Mouse (Mus musculus) MEL (cell line): ENCODE results near the gene Unc13a. TPM values are rescaled to one million over a fixed set of nuclear protein-coding genes. Genes with fewer than 3 reads are reported as not detected.

Source experiments
- DNase-seq: peaks from one replicate; pipeline ENCODE4 v3.0.0; 2011; ENCODE audit warnings: low read depth, low spot score
- H3K27ac ChIP-seq: 2 replicates; pipeline ENCODE4 v1.5.1; 2012; ENCODE audit warnings: low read depth, mild to moderate bottlenecking, control low read depth, low read length, moderate library complexity; ENCODE audit not compliant: control insufficient read depth
- H3K27me3 ChIP-seq, 2 experiments: fragments of 150-350 bp in 1 of 2; sonication (generic) in 1 of 2; 2 replicates each; pipeline ENCODE4 v1.6.1; 2012; ENCODE audit warnings: low read length in 2 of 2, mild to moderate bottlenecking in 2 of 2, improper control_type of control experiment in 1 of 2, moderate library complexity in 1 of 2; ENCODE audit not compliant: insufficient read depth in 2 of 2, control insufficient read depth in 1 of 2
- H3K36me3 ChIP-seq, 2 experiments: 2 replicates each; pipeline ENCODE4 v1.6.1; 2012 to 2014; ENCODE audit warnings: low read length in 2 of 2, improper control_type of control experiment in 1 of 2, inconsistent platforms in 1 of 2, mild to moderate bottlenecking in 1 of 2; ENCODE audit not compliant: insufficient read depth in 2 of 2, control insufficient read depth in 1 of 2
- H3K4me1 ChIP-seq, 2 experiments: fragments of 150-350 bp in 1 of 2; sonication (generic) in 1 of 2; 2 replicates each; pipeline ENCODE4 v1.6.1; 2012; ENCODE audit warnings: low read length in 2 of 2, improper control_type of control experiment in 1 of 2, mild to moderate bottlenecking in 1 of 2; ENCODE audit not compliant: insufficient read depth in 2 of 2, control insufficient read depth in 1 of 2
- H3K4me3 ChIP-seq, 2 experiments: fragments of 150-350 bp in 1 of 2; sonication (generic) in 1 of 2; 2 replicates each; pipeline ENCODE4 v1.5.1; 2012; ENCODE audit warnings: low read depth in 2 of 2, low read length in 2 of 2, mild to moderate bottlenecking in 2 of 2, moderate library complexity in 2 of 2, control low read depth in 1 of 2, improper control_type of control experiment in 1 of 2; ENCODE audit not compliant: control insufficient read depth in 1 of 2, insufficient read depth in 1 of 2
- H3K79me2 ChIP-seq: 2 replicates; pipeline ENCODE4 v1.6.1; 2012; ENCODE audit warnings: mild to moderate bottlenecking, low read length, moderate library complexity; ENCODE audit not compliant: control insufficient read depth, poor library complexity, insufficient read depth
- H3K9ac ChIP-seq: 2 replicates; pipeline ENCODE4 v1.6.1; 2012; ENCODE audit warnings: low read depth, mild to moderate bottlenecking, control low read depth, low read length, moderate library complexity; ENCODE audit not compliant: control insufficient read depth, poor library complexity, severe bottlenecking
- H3K9me3 ChIP-seq: fragments of 150-350 bp; sonication (generic); replicated peaks from 2 replicates; pipeline ENCODE4 v1.6.1; 2012; ENCODE audit warnings: mild to moderate bottlenecking, low read length, improper control_type of control experiment, moderate library complexity; ENCODE audit not compliant: insufficient read depth
- CHD1 ChIP-seq: IDR thresholded peaks from 2 replicates; pipeline ENCODE4 v1.6.1; 2012; ENCODE audit warnings: low read depth, mild to moderate bottlenecking, inconsistent platforms, low read length, improper control_type of control experiment
- CHD2 ChIP-seq: IDR thresholded peaks from 2 replicates; pipeline ENCODE4 v1.6.1; 2011; ENCODE audit warnings: low read length, improper control_type of control experiment
- E2F4 ChIP-seq: IDR thresholded peaks from 2 replicates; pipeline ENCODE4 v1.6.1; 2011; ENCODE audit warnings: low read depth, low read length, improper control_type of control experiment, borderline replicate concordance
- EP300 ChIP-seq, 2 experiments: IDR thresholded peaks; 2 replicates each; pipeline ENCODE4 v1.6.1; 2011; ENCODE audit warnings: improper control_type of control experiment in 2 of 2, low read length in 2 of 2, low read depth in 1 of 2, mild to moderate bottlenecking in 1 of 2
- GABPA ChIP-seq: IDR thresholded peaks from 2 replicates; pipeline ENCODE4 v1.6.1; 2012; ENCODE audit warnings: low read depth, mild to moderate bottlenecking, inconsistent platforms, low read length, improper control_type of control experiment, moderate library complexity
- GATA1 ChIP-seq: IDR thresholded peaks from 2 replicates; pipeline ENCODE4 v1.6.1; 2011; ENCODE audit warnings: low read depth, low read length, improper control_type of control experiment
- HCFC1 ChIP-seq: IDR thresholded peaks from 2 replicates; pipeline ENCODE4 v1.6.1; 2012; ENCODE audit warnings: low read depth, mild to moderate bottlenecking, inconsistent platforms, low read length, improper control_type of control experiment, moderate library complexity
- JUND ChIP-seq: IDR thresholded peaks from 2 replicates; pipeline ENCODE4 v1.6.1; 2011; ENCODE audit warnings: low read depth, mild to moderate bottlenecking, improper control_type of control experiment, low read length
- KAT2A ChIP-seq: conservative IDR thresholded peaks from 2 replicates; pipeline ENCODE4 v1.6.1; 2012; ENCODE audit warnings: low read depth, low read length, improper control_type of control experiment, inconsistent platforms
- MAFK ChIP-seq: IDR thresholded peaks from 2 replicates; pipeline ENCODE4 v1.6.1; 2011; ENCODE audit warnings: low read depth, mild to moderate bottlenecking, low read length, improper control_type of control experiment, borderline replicate concordance
- MAX ChIP-seq: IDR thresholded peaks from 2 replicates; pipeline ENCODE4 v1.6.1; 2011; ENCODE audit warnings: low read length, improper control_type of control experiment
- MEF2A ChIP-seq: IDR thresholded peaks from 2 replicates; pipeline ENCODE4 v1.6.1; 2014; ENCODE audit warnings: low read depth, mild to moderate bottlenecking, inconsistent platforms, low read length, improper control_type of control experiment; ENCODE audit not compliant: poor library complexity, insufficient replicate concordance, severe bottlenecking; ENCODE audit errors: extremely low read depth
- MXI1 ChIP-seq: IDR thresholded peaks from 2 replicates; pipeline ENCODE4 v1.6.1; 2011; ENCODE audit warnings: mild to moderate bottlenecking, low read depth, low read length, improper control_type of control experiment
- MYC ChIP-seq: IDR thresholded peaks from 2 replicates; pipeline ENCODE4 v1.6.1; 2011; ENCODE audit warnings: low read depth, mild to moderate bottlenecking, low read length, improper control_type of control experiment, moderate library complexity
- POLR2A ChIP-seq, 2 experiments: IDR thresholded peaks; 2 replicates each; pipeline ENCODE4 v1.6.1; 2011 to 2012; ENCODE audit warnings: low read length in 2 of 2, mild to moderate bottlenecking in 2 of 2, control low read depth in 1 of 2, improper control_type of control experiment in 1 of 2, low read depth in 1 of 2, moderate library complexity in 1 of 2; ENCODE audit not compliant: control insufficient read depth in 1 of 2, insufficient read depth in 1 of 2, poor library complexity in 1 of 2
- POLR2AphosphoS5 ChIP-seq: IDR thresholded peaks from 2 replicates; pipeline ENCODE4 v1.6.1; 2012; ENCODE audit warnings: low read depth, borderline replicate concordance, mild to moderate bottlenecking, inconsistent platforms, low read length, moderate library complexity, mixed read lengths
- RAD21 ChIP-seq: IDR thresholded peaks from 2 replicates; pipeline ENCODE4 v1.6.1; 2011; ENCODE audit warnings: mild to moderate bottlenecking, low read depth, low read length, improper control_type of control experiment
- RCOR1 ChIP-seq: IDR thresholded peaks from 2 replicates; pipeline ENCODE4 v1.6.1; 2012; ENCODE audit warnings: low read depth, mild to moderate bottlenecking, inconsistent platforms, low read length, improper control_type of control experiment
- SIN3A ChIP-seq: IDR thresholded peaks from 2 replicates; pipeline ENCODE4 v1.6.1; 2012; ENCODE audit warnings: low read length, improper control_type of control experiment, inconsistent platforms
- SMC3 ChIP-seq: IDR thresholded peaks from 2 replicates; pipeline ENCODE4 v1.6.1; 2011; ENCODE audit warnings: low read depth, low read length, improper control_type of control experiment
- TAL1 ChIP-seq: IDR thresholded peaks from 2 replicates; pipeline ENCODE4 v1.6.1; 2012; ENCODE audit warnings: mild to moderate bottlenecking, inconsistent platforms, low read length, moderate library complexity, mixed read lengths
- TBP ChIP-seq: IDR thresholded peaks from 2 replicates; pipeline ENCODE4 v1.8.0; 2011; ENCODE audit warnings: low read depth, low read length, improper control_type of control experiment
- TCF12 ChIP-seq: IDR thresholded peaks from 2 replicates; pipeline ENCODE4 v1.6.1; 2014; ENCODE audit warnings: low read depth, mild to moderate bottlenecking, inconsistent platforms, low read length, improper control_type of control experiment, moderate library complexity
- ZC3H11A ChIP-seq: IDR thresholded peaks from 2 replicates; pipeline ENCODE4 v1.6.1; 2012; ENCODE audit warnings: low read depth, mild to moderate bottlenecking, inconsistent platforms, low read length, improper control_type of control experiment
- ZKSCAN1 ChIP-seq: IDR thresholded peaks from 2 replicates; pipeline ENCODE4 v1.6.1; 2012; ENCODE audit warnings: low read depth, mild to moderate bottlenecking, inconsistent platforms, low read length, improper control_type of control experiment, moderate library complexity
- ZMIZ1 ChIP-seq: IDR thresholded peaks from 2 replicates; pipeline ENCODE4 v1.6.1; 2012; ENCODE audit warnings: low read depth, mild to moderate bottlenecking, inconsistent platforms, low read length, improper control_type of control experiment, moderate library complexity
- ZNF384 ChIP-seq: IDR thresholded peaks from 2 replicates; pipeline ENCODE4 v1.6.1; 2012; ENCODE audit warnings: low read depth, mild to moderate bottlenecking, inconsistent platforms, low read length, improper control_type of control experiment
- polyA plus RNA-seq, 2 experiments: library from polyadenylated mRNA; stranded (reverse) in 1 of 2; unstranded in 1 of 2; fragments of >175 nt in 1 of 2; fragments of >200 nt in 1 of 2; gene quantifications; 2 replicates each; pipeline versions ENCODE4 v1.2.1 to v1.2.4; 2012; ENCODE audit warnings: low replicate concordance in 2 of 2, low read depth in 1 of 2; ENCODE audit not compliant: insufficient read length in 2 of 2, insufficient read depth in 1 of 2, missing spikeins in 1 of 2
- total RNA-seq: library from RNA; depleted of rRNA; stranded (reverse); fragments of 300-350 nt; gene quantifications from 2 replicates; pipeline ENCODE4 v1.2.3, GENCODE M21; 2012

Unc13a gene
- total and polyA plus RNA-seq, 3 experiments = 0.81 to 3.6 TPM; not detected in 1

- no peak for DNase-seq
- no peak overlapping the region for H3K27ac ChIP-seq
- no peaks in the 10 kb centered on the region for H3K36me3 ChIP-seq
- no peak overlapping the region for H3K4me3 ChIP-seq
- H3K9me3 ChIP-seq = no peaks in the 10 kb centered on the region
- TF ChIP-seq POLR2A (IDR thresholded peaks at IDR 0.05; ENCODE audit: control insufficient read depth in 1 of 2, insufficient read depth in 1 of 2, low read depth in 1 of 2, low read length in 2 of 2, poor library complexity in 1 of 2) (no peak), HCFC1 (no peak), SMC3 (no peak), ZMIZ1 (no peak), POLR2AphosphoS5 (no peak), MAFK (no peak), ZC3H11A (no peak), JUND (no peak), CHD2 (no peak), MYC (no peak), GATA1 (no peak), MEF2A (no peak), TCF12 (no peak), GABPA (no peak), CHD1 (no peak), EP300 (IDR thresholded peaks at IDR 0.05; ENCODE audit: low read depth in 1 of 2, low read length in 2 of 2) (no peak), KAT2A (no peak), TAL1 (no peak), MXI1 (no peak), ZNF384 (no peak)
- H3K27me3 ChIP-seq = no peaks in the 10 kb centered on the region
- no peak overlapping the region for H3K9ac ChIP-seq
- no peaks in the 10 kb centered on the region for H3K4me1 ChIP-seq
- H3K79me2 ChIP-seq = no peaks in the 10 kb centered on the region
Measured at GRCm38 (mm10) chr8:71602666-71603334, 68.8 kb downstream of the Unc13a start.

- no peaks in the 10 kb centered on the region; a peak in 1 of 4 replicates for H3K36me3 ChIP-seq
Measured at GRCm38 (mm10) chr8:71601939-71602665, 69.5 kb downstream of the Unc13a start.

More at GRCm38 (mm10) chr8:71601939-71602665, 69.5 kb downstream of the Unc13a start:
- Histone ChIP-seq H3K9ac (no peak overlapping the region), H3K9me3 (no peaks in the 10 kb centered on the region), H3K79me2 (no peaks in the 10 kb centered on the region), H3K4me3 (no peak overlapping the region), H3K4me1 (peaks cover 0 to 4% of the 10 kb centered on the region in 2 experiments; a peak in 2 of 4 replicates), H3K27me3 (no peaks in the 10 kb centered on the region), H3K27ac (no peak overlapping the region)
- TF ChIP-seq TCF12 (no peak), MXI1 (no peak), SMC3 (no peak), RAD21 (no peak), HCFC1 (no peak), POLR2A (IDR thresholded peaks at IDR 0.05; ENCODE audit: control insufficient read depth in 1 of 2, insufficient read depth in 1 of 2, low read depth in 1 of 2, low read length in 2 of 2, poor library complexity in 1 of 2) (no peak), RCOR1 (no peak), EP300 (IDR thresholded peaks at IDR 0.05; ENCODE audit: low read depth in 1 of 2, low read length in 2 of 2) (no peak), MYC (no peak), KAT2A (no peak), SIN3A (no peak), GATA1 (no peak), E2F4 (no peak), ZKSCAN1 (no peak), TBP (no peak), MAX (no peak)
- no peak for DNase-seq
